Mouse (Mus musculus) thymus, adult 2 months (tissue): Measurements from ENCODE around the gene Rgs3. TPM values are rescaled to one million over a fixed set of nuclear protein-coding genes. Genes with fewer than 3 reads are reported as not detected.
A peak's percentile ranks its signal among the peaks of the same experiment; 100 is the strongest.

Source experiments
- DNase-seq: peaks from one replicate; pipeline ENCODE4 v3.0.0; 2021
- H3K27ac ChIP-seq: fragments of 200-500 bp; 2 replicates; pipeline ENCODE4 v1.5.1; 2012; ENCODE audit warnings: low read length, control low read depth; ENCODE audit not compliant: control insufficient read depth, insufficient read depth
- H3K27me3 ChIP-seq: fragments of 200-500 bp; 2 replicates; pipeline ENCODE4 v1.6.1; 2012; ENCODE audit warnings: mild to moderate bottlenecking, low read length, moderate library complexity, mixed read lengths; ENCODE audit not compliant: control insufficient read depth, insufficient read depth
- H3K36me3 ChIP-seq: fragments of 200-500 bp; 2 replicates; pipeline ENCODE4 v1.6.1; 2012; ENCODE audit warnings: mild to moderate bottlenecking, low read length, moderate library complexity; ENCODE audit not compliant: control insufficient read depth, insufficient read depth
- H3K4me1 ChIP-seq: fragments of 200-500 bp; replicated peaks from 2 replicates; pipeline ENCODE4 v1.6.1; 2012; ENCODE audit warnings: low read length; ENCODE audit not compliant: control insufficient read depth, insufficient read depth
- H3K4me3 ChIP-seq: fragments of 200-500 bp; 2 replicates; pipeline ENCODE4 v1.5.1; 2012; ENCODE audit warnings: mild to moderate bottlenecking, low read length, control low read depth, moderate library complexity; ENCODE audit not compliant: control insufficient read depth, insufficient read depth
- CTCF ChIP-seq: fragments of 200-500 bp; IDR thresholded peaks from 2 replicates; pipeline ENCODE4 v1.5.1; 2012; ENCODE audit warnings: mild to moderate bottlenecking, control low read depth, low read length, moderate library complexity, borderline replicate concordance; ENCODE audit not compliant: control insufficient read depth, poor library complexity, insufficient read depth; ENCODE audit errors: extremely low read depth
- POLR2A ChIP-seq: fragments of 200-500 bp; IDR thresholded peaks from 2 replicates; pipeline ENCODE4 v1.6.1; 2012; ENCODE audit warnings: mild to moderate bottlenecking, low read length, control low read depth, moderate library complexity; ENCODE audit not compliant: control insufficient read depth, poor library complexity, insufficient read depth; ENCODE audit errors: extremely low read depth
- WGBS: fragments of 180-500 bp; shearing (Covaris S2); methylation state at CpG from one replicate; pipeline ENCODE4 v1.1.7; 2018; 5-methylcytosine and 5-hydroxymethylcytosine counted together
- polyA plus RNA-seq: library from polyadenylated mRNA; depleted of rRNA; stranded (reverse); fragments of >200 nt; gene quantifications from 2 replicates; pipeline ENCODE4 v1.2.3, GENCODE M21; 2012

Rgs3 gene
- polyA plus RNA-seq, 1 experiment = 81.3 TPM

- Histone ChIP-seq H3K4me3 (no peak overlapping the region), H3K4me1 (peaks cover 8% of the 10 kb centered on the region), H3K27ac (no peak overlapping the region), H3K36me3 (no peaks in the 10 kb centered on the region), H3K27me3 (no peaks in the 10 kb centered on the region; the same call in 1 of the 2 replicates)
- DNase-seq = no peak
- WGBS = 29% methylated on average over 9 of the region's 9 CpGs
- TF ChIP-seq POLR2A (no peak), CTCF (no peak)
Measured at GRCm38 (mm10) chr4:62673531-62674030, 113.9 kb downstream of the Rgs3 start.

- H3K27me3 ChIP-seq = no peaks in the 10 kb centered on the region; the same call in 1 of the 2 replicates
- no peak overlapping the region for H3K27ac ChIP-seq
- WGBS = 10% methylated on average over 30 of the region's 30 CpGs
- H3K4me1 ChIP-seq = peaks cover 8% of the 10 kb centered on the region
- H3K36me3 ChIP-seq = no peaks in the 10 kb centered on the region
- H3K4me3 ChIP-seq = peak overlapping the region; percentile 11; the same call in 1 of the 2 replicates
- TF ChIP-seq POLR2A = no peak
- TF ChIP-seq CTCF = no peak
- DNase-seq = no peak
Measured at GRCm38 (mm10) chr4:62674031-62674995, 114.7 kb downstream of the Rgs3 start.

- WGBS = 84% methylated on average over 2 of the region's 2 CpGs
- TF ChIP-seq CTCF = no peak
- no peak for TF ChIP-seq POLR2A
- Histone ChIP-seq H3K27ac (no peak overlapping the region), H3K4me3 (no peak overlapping the region), H3K36me3 (no peaks in the 10 kb centered on the region), H3K27me3 (no peaks in the 10 kb centered on the region; the same call in 1 of the 2 replicates), H3K4me1 (peaks cover 10% of the 10 kb centered on the region)
- DNase-seq = no peak
Measured at GRCm38 (mm10) chr4:62675394-62675793, 115.7 kb downstream of the Rgs3 start.

GRCm38 (mm10) chr4:62677047-62677737 lies 117.5 kb downstream of the Rgs3 start:
- Histone ChIP-seq H3K27me3 (no peaks in the 10 kb centered on the region; the same call in 1 of the 2 replicates), H3K36me3 (no peaks in the 10 kb centered on the region), H3K4me3 (no peak overlapping the region), H3K27ac (no peak overlapping the region), H3K4me1 (peaks cover 24% of the 10 kb centered on the region)
- no peak for DNase-seq
- 94% methylated on average over 10 of the region's 10 CpGs for WGBS
- TF ChIP-seq CTCF = no peak
- TF ChIP-seq POLR2A = no peak

DNA sequence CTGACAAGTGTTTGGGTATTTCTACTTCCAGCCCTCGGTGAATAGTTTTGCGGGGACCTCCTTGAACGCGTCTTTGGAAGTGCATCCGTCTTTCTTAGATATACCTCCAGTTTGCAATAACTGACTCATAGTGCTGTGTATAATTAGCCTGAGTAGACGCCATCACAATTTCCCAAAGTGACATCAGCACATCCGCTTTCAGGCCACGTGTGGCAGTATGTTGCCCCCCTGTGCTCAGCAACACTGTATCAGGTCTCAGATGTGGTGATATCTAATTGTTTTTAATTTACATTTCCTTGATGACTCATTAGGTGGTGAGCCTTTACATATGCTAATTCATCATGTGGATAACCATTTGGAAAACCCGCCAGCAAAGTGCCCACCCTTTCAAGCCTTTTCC lies 119.5 kb downstream of the Rgs3 start:
- H3K27me3 ChIP-seq = no peaks in the 10 kb centered on the region
- WGBS = 97% methylated on average over 9 of the region's 9 CpGs
- TF ChIP-seq CTCF (no peak), POLR2A (no peak)

GRCm38 (mm10) chr4:62681467-62681866 lies 121.8 kb downstream of the Rgs3 start:
- peaks cover 41% of the 10 kb centered on the region for H3K4me1 ChIP-seq
- H3K27me3 ChIP-seq = no peaks in the 10 kb centered on the region
- no peak for DNase-seq
- 14% methylated on average over 11 of the region's 11 CpGs for WGBS
- TF ChIP-seq POLR2A (no peak), CTCF (peak; percentile 34; the same call in 1 of the 2 replicates)
- no peak overlapping the region for H3K4me3 ChIP-seq
- no peak overlapping the region for H3K27ac ChIP-seq
- H3K36me3 ChIP-seq = no peaks in the 10 kb centered on the region

More for the DNA sequence above, 119.5 kb downstream of the Rgs3 start:
- peaks cover 22% of the 10 kb centered on the region for H3K4me1 ChIP-seq
- H3K27ac ChIP-seq = no peak overlapping the region
- no peak overlapping the region for H3K4me3 ChIP-seq
- no peak for DNase-seq
- H3K36me3 ChIP-seq = no peaks in the 10 kb centered on the region
